ENCODE assay signal across 8 mouse cellular contexts in the genomic region with DNA sequence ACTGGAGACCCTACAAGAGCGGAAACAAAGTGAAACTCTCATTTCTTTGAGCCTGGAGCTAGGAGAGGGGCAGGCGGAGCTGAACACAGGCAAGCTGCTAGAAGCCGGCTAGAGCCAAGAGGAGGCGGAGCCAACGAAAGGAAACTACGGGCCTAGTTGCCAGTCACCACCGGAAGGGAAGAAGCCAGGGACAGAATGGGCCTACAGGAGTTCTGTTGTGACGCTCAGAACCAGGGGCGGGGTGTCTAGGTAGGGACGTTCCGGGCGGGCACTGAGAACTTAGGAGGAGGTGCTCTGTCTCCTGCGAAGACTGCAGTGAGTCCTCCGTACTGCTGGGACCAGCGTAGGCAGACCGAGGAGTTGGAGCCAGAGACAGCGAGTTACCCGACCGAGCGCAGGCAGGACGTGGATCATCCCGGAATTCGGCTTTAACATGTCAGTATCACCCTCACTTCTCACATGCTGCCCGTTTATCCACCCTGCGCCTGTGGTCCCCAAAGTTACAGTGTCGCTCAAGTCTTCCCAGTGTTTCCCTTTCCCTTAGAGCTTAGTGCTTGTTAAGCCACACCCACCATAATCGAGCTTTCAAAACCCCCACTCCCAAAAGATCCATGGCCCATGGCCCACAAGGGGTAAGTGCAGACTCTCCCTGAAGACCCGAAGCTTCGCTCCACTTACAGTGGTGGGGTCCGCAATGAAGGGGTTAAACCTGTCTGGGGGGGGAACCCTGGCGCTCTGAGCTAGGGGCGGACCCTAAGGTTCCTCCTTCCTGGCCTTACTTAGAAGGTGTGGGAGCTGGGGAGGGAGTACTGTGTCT. TPM values are rescaled to one million over a fixed set of nuclear protein-coding genes. Genes with fewer than 3 reads are reported as not detected.
DNase-seq lines count a peak whose midpoint lies in the region; ATAC-seq and TF ChIP-seq lines count a peak whose summit lies in the region.

TSS of gene Hyal3 (plus strand) at position 318 of the 817 bp plus-strand sequence.

- H3K9ac ChIP-seq in kidney, embryonic 15.5 days = peak within 1 kb of the TSS; percentile 73
- H3K9ac ChIP-seq in limb, embryonic 15.5 days = peak within 1 kb of the TSS; percentile 47
- H3K9ac ChIP-seq in midbrain, postnatal 0 days (replicated peaks; ENCODE audit: low read length, poor library complexity, severe bottlenecking) = peak within 1 kb of the TSS; percentile 79

- no peaks in the 10 kb centered on the region for H3K27me3 ChIP-seq in heart, embryonic 10.5 days (ENCODE audit: insufficient read depth, poor library complexity, severe bottlenecking)
- no peaks in the 10 kb centered on the region for H3K27me3 ChIP-seq in kidney, embryonic 15.5 days
- H3K27me3 ChIP-seq in limb, embryonic 15.5 days = no peaks in the 10 kb centered on the region
- H3K27me3 ChIP-seq in midbrain, postnatal 0 days (ENCODE audit: insufficient read depth, low read length) = no peaks in the 10 kb centered on the region

- DNase-seq in B cell, adult 2 months = peak; percentile 76 to 78
- peak; percentile 98 for DNase-seq in brain, adult 2 months (ENCODE audit: low read depth, low spot score)
- DNase-seq in heart, embryonic 10.5 days (ENCODE audit: low spot score) = peak; percentile 95
- DNase-seq in midbrain, postnatal 0 days (ENCODE audit: low spot score) = peak; percentile 94
- peak; percentile 85 to 88 for DNase-seq in spleen, postnatal 4 days (ENCODE audit: low spot score in 2 of 2)

- H3K9me3 ChIP-seq in heart, embryonic 10.5 days = no peaks in the 10 kb centered on the region
- H3K9me3 ChIP-seq in kidney, embryonic 15.5 days (replicated peaks) = no peaks in the 10 kb centered on the region
- H3K9me3 ChIP-seq in limb, embryonic 15.5 days = no peaks in the 10 kb centered on the region
- no peaks in the 10 kb centered on the region for H3K9me3 ChIP-seq in midbrain, postnatal 0 days (ENCODE audit: low read length)

- ATAC-seq in erythroblast, adult 5-6 weeks (replicated peaks; ENCODE audit: low FRiP score, poor library complexity, severe bottlenecking) = peak; percentile 77
- peak; percentile 68 for ATAC-seq in kidney, embryonic 15.5 days (replicated peaks; ENCODE audit: low FRiP score)
- peak; percentile 73 for ATAC-seq in limb, embryonic 15.5 days (ENCODE audit: insufficient number of reproducible peaks, low FRiP score, low TSS enrichment, low read depth)
- ATAC-seq in midbrain, postnatal 0 days (ENCODE audit: low FRiP score) = peak; percentile 78

- H3K36me3 ChIP-seq in heart, embryonic 10.5 days = peaks cover 21% of the 10 kb centered on the region
- H3K36me3 ChIP-seq in kidney, embryonic 15.5 days = peaks cover 21% of the 10 kb centered on the region
- peaks cover 13% of the 10 kb centered on the region for H3K36me3 ChIP-seq in limb, embryonic 15.5 days
- H3K36me3 ChIP-seq in midbrain, postnatal 0 days (ENCODE audit: insufficient read depth, low read length) = peaks cover 6% of the 10 kb centered on the region

- peak within 1 kb of the TSS; percentile 94 for H3K27ac ChIP-seq in heart, embryonic 10.5 days
- peak within 1 kb of the TSS; percentile 96 for H3K27ac ChIP-seq in kidney, embryonic 15.5 days
- H3K27ac ChIP-seq in limb, embryonic 15.5 days = peak within 1 kb of the TSS; percentile 96
- H3K27ac ChIP-seq in midbrain, postnatal 0 days (ENCODE audit: low read depth, low read length) = peak within 1 kb of the TSS; percentile 81

- WGBS in heart, embryonic 10.5 days = under 1% methylated on average over 32 of the region's 32 CpGs
- WGBS in kidney, embryonic 15.5 days = under 1% methylated on average over 32 of the region's 32 CpGs
- WGBS in limb, embryonic 15.5 days = under 1% methylated on average over 32 of the region's 32 CpGs
- WGBS in midbrain, postnatal 0 days = 1% methylated on average over 32 of the region's 32 CpGs

- H3K4me1 ChIP-seq in heart, embryonic 10.5 days = peaks cover 63% of the 10 kb centered on the region
- peaks cover 52% of the 10 kb centered on the region for H3K4me1 ChIP-seq in kidney, embryonic 15.5 days
- peaks cover 53% of the 10 kb centered on the region for H3K4me1 ChIP-seq in limb, embryonic 15.5 days
- H3K4me1 ChIP-seq in midbrain, postnatal 0 days (ENCODE audit: insufficient read depth, low read length) = 0 out of 2 replicates have a peak, but pooled peaks cover 11% of the 10 kb centered on the region

- H3K4me3 ChIP-seq in heart, embryonic 10.5 days = peak within 1 kb of the TSS; percentile 82
- peak within 1 kb of the TSS; percentile 71 for H3K4me3 ChIP-seq in kidney, embryonic 15.5 days (replicated peaks)
- H3K4me3 ChIP-seq in limb, embryonic 15.5 days = peak within 1 kb of the TSS; percentile 60
- peak within 1 kb of the TSS; percentile 60 for H3K4me3 ChIP-seq in midbrain, postnatal 0 days (ENCODE audit: low read depth, low read length)

- peak within 1 kb of the TSS; percentile 93 for H3K4me2 ChIP-seq in kidney, embryonic 15.5 days
- H3K4me2 ChIP-seq in limb, embryonic 15.5 days = peak within 1 kb of the TSS; percentile 70
- H3K4me2 ChIP-seq in midbrain, postnatal 0 days (ENCODE audit: low read depth, low read length, poor library complexity, severe bottlenecking) = peak within 1 kb of the TSS; percentile 88

- TF ChIP-seq CTCF in midbrain, postnatal 0 days (IDR thresholded peaks at IDR 0.05) = no peak

RNA-seq across cellular contexts. Expression of gene Hyal3, which starts in this region (rescaled TPM):
- 2.3 and 2.9 TPM in 2 replicates for total RNA-seq in erythroblast, adult 5-6 weeks (2015; ENCODE audit: low replicate concordance)
- total RNA-seq in erythroblast, adult 5-6 weeks (2017; ENCODE audit: low replicate concordance) = 1.1 and 1.4 TPM in 2 replicates
- polyA plus RNA-seq in heart, embryonic 10.5 days (2016; fragmentation: Nextera tagmentation; extraction: Ambion mirVana) = 0.36 and 0.70 TPM in 2 replicates
- 1.3 TPM in 2 replicates for polyA plus RNA-seq in kidney, embryonic 15.5 days (2015; fragmentation: Nextera tagmentation; extraction: Ambion mirVana)
- polyA plus RNA-seq in limb, embryonic 15.5 days (2015; fragmentation: Nextera tagmentation; extraction: Ambion mirVana) = 1.6 and 1.8 TPM in 2 replicates
- 1.1 and 4.3 TPM in 2 replicates for total RNA-seq in midbrain, postnatal 0 days (2014; rRNA removed)
- 1.8 and 2.2 TPM in 2 replicates for polyA plus RNA-seq in midbrain, postnatal 0 days (2015; fragmentation: Nextera tagmentation; extraction: Ambion mirVana)

Comparison
In these comparisons a context has a peak if more than half of its experiments do, and no peak if none do; other contexts are left out.
1. Peak in every context shown above with its lines: DNase-seq, ATAC-seq, H3K4me3 ChIP-seq and H3K27ac ChIP-seq.
2. Peak in DNase-seq, H3K4me3 ChIP-seq and H3K27ac ChIP-seq in heart, embryonic 10.5 days; RNA of the gene not detected or under 1 TPM.